Mouse (Mus musculus) CH12.LX (cell line): ENCODE data around the gene Dirc2. TPM values are rescaled to one million over a fixed set of nuclear protein-coding genes. Genes with fewer than 3 reads are reported as not detected.

Experiments used
- DNase-seq: peaks from one replicate; pipeline ENCODE4 v3.0.0-alpha.2; 2013; ENCODE audit errors: extremely low read depth
- H3K27ac ChIP-seq: 2 replicates; pipeline ENCODE4 v1.5.1; 2012; ENCODE audit warnings: low read depth, mild to moderate bottlenecking, control low read depth, moderate library complexity; ENCODE audit not compliant: insufficient read depth
- H3K27me3 ChIP-seq: replicated peaks from 2 replicates; pipeline ENCODE3; 2012; ENCODE audit warnings: inconsistent platforms
- H3K36me3 ChIP-seq, 2 experiments: replicated peaks in 1 of 2; 2 replicates each; pipeline versions ENCODE3 to v1.6.1; 2012; ENCODE audit warnings: inconsistent platforms in 1 of 2, low read length in 1 of 2, mild to moderate bottlenecking in 1 of 2, mixed read lengths in 1 of 2, moderate library complexity in 1 of 2; ENCODE audit not compliant: control insufficient read depth in 1 of 2, insufficient read depth in 1 of 2
- H3K4me1 ChIP-seq, 2 experiments: 2 replicates each; pipeline ENCODE4 v1.6.1; 2012; ENCODE audit warnings: inconsistent platforms in 1 of 2, moderate library complexity in 1 of 2; ENCODE audit not compliant: insufficient read depth in 2 of 2, control insufficient read depth in 1 of 2
- H3K4me2 ChIP-seq: 2 replicates; pipeline ENCODE4 v1.6.1; 2012; ENCODE audit warnings: low read depth, mild to moderate bottlenecking, control low read depth; ENCODE audit not compliant: poor library complexity, insufficient read depth, severe bottlenecking
- H3K4me3 ChIP-seq, 3 experiments: fragments of 150-350 bp in 1 of 3; sonication (generic) in 1 of 3; replicated peaks in 1 of 3; 2 replicates each; pipeline versions ENCODE3 to v1.5.1; 2011 to 2012; ENCODE audit warnings: low read depth in 2 of 3, low read length in 2 of 3, mild to moderate bottlenecking in 2 of 3, moderate library complexity in 2 of 3, control low read depth in 1 of 3, improper control_type of control experiment in 1 of 3, inconsistent platforms in 1 of 3, mixed read lengths in 1 of 3; ENCODE audit not compliant: poor library complexity in 1 of 3
- H3K79me2 ChIP-seq: replicated peaks from 2 replicates; pipeline ENCODE4 v1.6.1; 2012; ENCODE audit warnings: mild to moderate bottlenecking, moderate library complexity; ENCODE audit not compliant: control insufficient read depth, poor library complexity, insufficient read depth, severe bottlenecking; ENCODE audit errors: extremely low read depth
- H3K9ac ChIP-seq: 2 replicates; pipeline ENCODE4 v1.6.1; 2012; ENCODE audit warnings: low read depth, mild to moderate bottlenecking, control low read depth, moderate library complexity; ENCODE audit not compliant: insufficient read depth
- H3K9me3 ChIP-seq: replicated peaks from 2 replicates; pipeline ENCODE3; 2012; ENCODE audit warnings: low read length, inconsistent platforms, mixed read lengths
- CHD1 ChIP-seq: IDR thresholded peaks from 2 replicates; pipeline ENCODE4 v1.6.1; 2012; ENCODE audit warnings: low read depth, low read length, improper control_type of control experiment, inconsistent platforms
- CHD2 ChIP-seq: IDR thresholded peaks from 2 replicates; pipeline ENCODE4 v1.6.1; 2011; ENCODE audit warnings: low read length, improper control_type of control experiment
- E2F4 ChIP-seq: IDR thresholded peaks from 2 replicates; pipeline ENCODE4 v1.6.1; 2011; ENCODE audit warnings: low read depth, low read length, improper control_type of control experiment; ENCODE audit not compliant: insufficient replicate concordance
- ELF1 ChIP-seq: IDR thresholded peaks from 2 replicates; pipeline ENCODE4 v1.6.1; 2014; ENCODE audit warnings: low read depth, mild to moderate bottlenecking, inconsistent platforms, low read length, improper control_type of control experiment
- GABPA ChIP-seq: IDR thresholded peaks from 2 replicates; pipeline ENCODE4 v1.6.1; 2012; ENCODE audit warnings: low read depth, low read length, improper control_type of control experiment, inconsistent platforms; ENCODE audit not compliant: insufficient replicate concordance
- IRF4 ChIP-seq: IDR thresholded peaks from 2 replicates; pipeline ENCODE4 v1.6.1; 2014; ENCODE audit warnings: low read depth, mild to moderate bottlenecking, inconsistent platforms, low read length, improper control_type of control experiment
- JUND ChIP-seq: conservative IDR thresholded peaks from 2 replicates; pipeline ENCODE4 v1.6.1; 2011; ENCODE audit warnings: low read depth, low read length, improper control_type of control experiment
- MAZ ChIP-seq: IDR thresholded peaks from 2 replicates; pipeline ENCODE4 v1.6.1; 2012; ENCODE audit warnings: low read depth, mild to moderate bottlenecking, inconsistent platforms, low read length, improper control_type of control experiment, moderate library complexity
- MEF2A ChIP-seq: IDR thresholded peaks from 2 replicates; pipeline ENCODE4 v1.6.1; 2014; ENCODE audit warnings: low read depth, mild to moderate bottlenecking, inconsistent platforms, low read length, improper control_type of control experiment, borderline replicate concordance
- MYC ChIP-seq: IDR thresholded peaks from 2 replicates; pipeline ENCODE4 v1.6.1; 2011; ENCODE audit warnings: low read depth, mild to moderate bottlenecking, improper control_type of control experiment, low read length
- NRF1 ChIP-seq: IDR thresholded peaks from 2 replicates; pipeline ENCODE4 v1.6.1; 2014; ENCODE audit warnings: low read depth, mild to moderate bottlenecking, inconsistent platforms, low read length, improper control_type of control experiment, moderate library complexity
- PAX5 ChIP-seq: IDR thresholded peaks from 2 replicates; pipeline ENCODE4 v1.6.1; 2012; ENCODE audit warnings: low read length, inconsistent platforms, mixed read lengths
- POLR2A ChIP-seq: IDR thresholded peaks from 2 replicates; pipeline ENCODE4 v1.6.1; 2011; ENCODE audit warnings: low read depth, mild to moderate bottlenecking, improper control_type of control experiment, low read length
- POLR2AphosphoS2 ChIP-seq: IDR thresholded peaks from 2 replicates; pipeline ENCODE4 v1.6.1; 2011; ENCODE audit warnings: low read depth, low read length, improper control_type of control experiment
- RCOR1 ChIP-seq: conservative IDR thresholded peaks from 2 replicates; pipeline ENCODE4 v1.6.1; 2012; ENCODE audit warnings: low read depth, mild to moderate bottlenecking, inconsistent platforms, low read length, improper control_type of control experiment
- TCF12 ChIP-seq: IDR thresholded peaks from 2 replicates; pipeline ENCODE4 v1.6.1; 2014; ENCODE audit warnings: low read depth, mild to moderate bottlenecking, inconsistent platforms, low read length, improper control_type of control experiment
- USF1 ChIP-seq: IDR thresholded peaks from 2 replicates; pipeline ENCODE4 v1.6.1; 2014; ENCODE audit warnings: low read depth, mild to moderate bottlenecking, inconsistent platforms, low read length, improper control_type of control experiment
- USF2 ChIP-seq: conservative IDR thresholded peaks from 2 replicates; pipeline ENCODE4 v1.6.1; 2011; ENCODE audit warnings: low read depth, low read length, improper control_type of control experiment
- ZNF384 ChIP-seq: IDR thresholded peaks from 2 replicates; pipeline ENCODE4 v1.6.1; 2012; ENCODE audit warnings: low read depth, low read length, improper control_type of control experiment, inconsistent platforms
- dilution Hi-C: fragments of 300-500 bp; cut with MboI; formaldehyde crosslinking; loops from 2 replicates; pipeline ENCODE4 v1.14.3; 2020; ENCODE audit warnings: low sequenced_read_pairs; ENCODE audit not compliant: extremely low pct_unique_long_range_greater_than_20kb, extremely low pct_ligation_motif_present
- in situ Hi-C: fragments of 300-500 bp; cut with MboI; formaldehyde crosslinking; loops from 3 replicates; pipeline ENCODE4 v1.14.3; 2019; ENCODE audit warnings: low sequenced_read_pairs, low pct_ligation_motif_present, low pct_unique_long_range_greater_than_20kb, mixed read lengths
- polyA plus RNA-seq: library from polyadenylated mRNA; unstranded; fragments of >175 nt; gene quantifications from 2 replicates; pipeline ENCODE4 v1.2.1, GENCODE M21; 2012; ENCODE audit warnings: low read depth; ENCODE audit not compliant: insufficient read length
- total RNA-seq, 2 experiments: library from RNA; depleted of rRNA; stranded (reverse); fragments of 300-350 nt in 1 of 2; fragments of >200 nt in 1 of 2; gene quantifications; 2 replicates each; pipeline ENCODE4 v1.2.3; 2012 to 2014

Dirc2 gene
- total and polyA plus RNA-seq, 3 experiments, result 5.7 to 6.9 (median 6.8) TPM

DNA sequence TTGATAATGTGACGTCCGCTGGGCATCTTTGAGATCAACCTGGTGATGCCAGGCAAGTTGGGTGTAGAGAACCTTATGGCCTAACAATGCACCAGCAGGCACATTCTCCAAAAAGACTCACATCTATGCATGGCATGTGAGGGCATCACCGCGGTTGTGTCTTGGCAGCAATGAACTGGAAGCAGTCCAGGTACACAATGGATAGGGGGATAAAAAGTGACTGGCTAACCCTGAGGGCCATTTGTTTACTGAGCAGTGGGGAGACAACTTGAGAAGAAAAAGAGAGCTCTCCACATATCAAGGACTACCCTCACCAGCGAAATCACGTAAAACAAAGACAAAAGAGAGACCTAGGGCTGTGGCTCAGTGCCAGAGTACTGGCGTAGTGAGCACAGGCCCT is 37.1 kb downstream of the Dirc2 start:
- H3K27ac ChIP-seq, result no peak overlapping the region
- no peak for TF ChIP-seq E2F4
- TF ChIP-seq MAZ, result no peak
- in situ Hi-C loops (loop anchor here (5.0 kb wide), 1 partner anchor 85 kb away; no protein-coding TSS in a partner anchor), dilution Hi-C loops (no loop called here)
- no peak overlapping the region for H3K4me3 ChIP-seq
- H3K4me1 ChIP-seq, result peaks cover 0 to 15% of the 10 kb centered on the region in 2 experiments; a peak in 2 of 4 replicates
- no peak for DNase-seq
- no peaks in the 10 kb centered on the region for H3K79me2 ChIP-seq
- peaks cover 8 to 47% of the 10 kb centered on the region in 2 experiments for H3K36me3 ChIP-seq
- H3K9ac ChIP-seq, result no peak overlapping the region
- H3K4me2 ChIP-seq, result no peak overlapping the region
- H3K27me3 ChIP-seq, result no peaks in the 10 kb centered on the region
- no peaks in the 10 kb centered on the region for H3K9me3 ChIP-seq

GRCm38 (mm10) chr16:35729151-35729738 is 39.9 kb downstream of the Dirc2 start:
- no peak for DNase-seq
- Histone ChIP-seq H3K9ac (no peak overlapping the region), H3K4me3 (no peak overlapping the region), H3K79me2 (no peaks in the 10 kb centered on the region), H3K4me1 (peaks cover 0 to 11% of the 10 kb centered on the region in 2 experiments; a peak in 2 of 4 replicates), H3K9me3 (no peaks in the 10 kb centered on the region), H3K27me3 (no peaks in the 10 kb centered on the region)
- in situ Hi-C loops, result no loop called here
- dilution Hi-C loops, result no loop called here
- TF ChIP-seq POLR2AphosphoS2 (no peak), USF1 (no peak), JUND (no peak), IRF4 (no peak), RCOR1 (no peak), TCF12 (no peak), CHD1 (no peak), USF2 (no peak), NRF1 (no peak), E2F4 (no peak), GABPA (no peak), PAX5 (no peak), CHD2 (no peak), ZNF384 (no peak), POLR2A (no peak), MEF2A (no peak), ELF1 (no peak), MAZ (no peak), MYC (no peak)
- TF ChIP-seq, all 38 proteins: peak for 0
- Histone ChIP-seq H3K36me3 (peaks cover 8 to 43% of the 10 kb centered on the region in 2 experiments), H3K4me2 (no peak overlapping the region), H3K27ac (no peak overlapping the region)
